Mouse (Mus musculus) B cell, adult 2 months (primary cell): Measurements from ENCODE around the gene Tnfsf13.
"Not testable (repeated sequence)": the region's sequence is repeated elsewhere in the genome, so short reads cannot be mapped to it uniquely, and the experiment has no call there.

Experiments used
- DNase-seq, 2 experiments: peaks; one replicate each; pipeline ENCODE4 v3.0.0; 2022

The Tnfsf13 gene

GRCm38 (mm10) chr11:69703814-69704612 is 18.4 kb upstream of the Tnfsf13 start:
- DNase-seq: no peak

GRCm38 (mm10) chr11:69703381-69703780 is 17.8 kb upstream of the Tnfsf13 start:
- not testable (repeated sequence) for DNase-seq

- not testable (repeated sequence) for DNase-seq
Observed at GRCm38 (mm10) chr11:69702886-69703285, 17.3 kb upstream of the Tnfsf13 start.

- DNase-seq: no peak
Observed at GRCm38 (mm10) chr11:69699595-69699994, 14.0 kb upstream of the Tnfsf13 start.

GRCm38 (mm10) chr11:69698574-69698973 is 13.0 kb upstream of the Tnfsf13 start:
- peak in 1 of 2 experiments; percentile 15 for DNase-seq

- DNase-seq: no peak
Observed at GRCm38 (mm10) chr11:69697396-69697795, 11.8 kb upstream of the Tnfsf13 start.

- DNase-seq: peak in 1 of 2 experiments; percentile 9
Observed at GRCm38 (mm10) chr11:69695361-69696181, 10.0 kb upstream of the Tnfsf13 start, which contains the start of the genes Tnfsf12 and Tnfsfm13. Tnfsf12 (minus strand) TSS chr11:69695849. Tnfsfm13 (minus strand) TSS chr11:69696098.

GRCm38 (mm10) chr11:69695046-69695360 is 9.4 kb upstream of the Tnfsf13 start:
- DNase-seq: no peak

- DNase-seq: no peak
Observed at GRCm38 (mm10) chr11:69693421-69693965, 7.9 kb upstream of the Tnfsf13 start.

- DNase-seq: no peak
Observed at GRCm38 (mm10) chr11:69692863-69693262, 7.3 kb upstream of the Tnfsf13 start.

- no peak for DNase-seq
Observed at GRCm38 (mm10) chr11:69692196-69692811, 6.7 kb upstream of the Tnfsf13 start.

- DNase-seq: no peak
Observed at GRCm38 (mm10) chr11:69689891-69690290, 4.3 kb upstream of the Tnfsf13 start.

GRCm38 (mm10) chr11:69687061-69687460 is 1.5 kb upstream of the Tnfsf13 start:
- DNase-seq: no peak

- no peak for DNase-seq
Observed at GRCm38 (mm10) chr11:69686377-69686776, 793 bp upstream of the Tnfsf13 start.

GRCm38 (mm10) chr11:69684936-69685335 is 648 bp downstream of the Tnfsf13 start:
- DNase-seq: no peak

- no peak for DNase-seq
Observed at GRCm38 (mm10) chr11:69684128-69684745, 1.3 kb downstream of the Tnfsf13 start.

- no peak for DNase-seq
Observed at GRCm38 (mm10) chr11:69683576-69683975, 2.0 kb downstream of the Tnfsf13 start.

GRCm38 (mm10) chr11:69682840-69683533 is 2.6 kb downstream of the Tnfsf13 start:
- peak; percentile 88 to 89 for DNase-seq

GRCm38 (mm10) chr11:69682209-69682839 is 3.3 kb downstream of the Tnfsf13 start:
- DNase-seq: no peak

GRCm38 (mm10) chr11:69681314-69682208 is 4.0 kb downstream of the Tnfsf13 start, which contains the start of gene Senp3:
Senp3 (minus strand) TSS chr11:69682084.
- DNase-seq: peak; percentile 96 to 97
